Comparison of ENCODE assay signal across 19 mouse cellular contexts in the genomic region with DNA sequence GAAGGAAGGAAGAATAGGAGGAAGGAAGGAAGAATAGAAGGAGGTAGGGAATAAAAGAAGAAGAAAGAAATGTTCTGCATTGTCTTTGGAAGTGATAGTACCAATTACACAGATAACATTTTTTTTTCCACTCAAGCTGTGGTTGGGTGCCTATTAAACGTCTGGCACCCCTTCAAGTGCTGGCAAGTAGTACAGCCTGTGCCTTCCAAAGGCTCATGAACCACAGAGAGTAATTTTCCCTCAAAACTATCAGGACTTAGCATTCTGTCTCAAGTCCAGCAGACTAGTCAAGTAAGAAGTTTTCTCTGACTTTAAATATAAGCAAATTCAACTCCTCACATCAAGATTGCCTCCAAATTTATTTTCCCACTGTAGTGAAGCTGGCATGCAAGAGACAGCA.
A peak's percentile ranks its signal among the peaks of the same experiment; 100 is the strongest.
DNase-seq lines count a peak whose midpoint lies in the region; ATAC-seq and TF ChIP-seq lines count a peak whose summit lies in the region.
"Had no signal": no experiment of that assay in that cellular context is flagged by ENCODE, and none has a peak within 500 bp of the region (broad histone marks: within the 10 kb centered on the region; RNA-seq: fewer than 3 reads in every experiment).

No protein-coding gene starts in this region.

- 56% methylated on average over 1 of the region's 1 CpGs for WGBS in liver, postnatal 0 days (ENCODE audit: insufficient replicate concordance)

- no peak overlapping the region for H3K9ac ChIP-seq in liver, postnatal 0 days (replicated peaks)
- H3K9ac ChIP-seq: embryonic facial prominence, embryonic 12.5 days; limb, embryonic 13.5 days; liver, embryonic 14.5 days; neural tube, embryonic 13.5 days had no signal

- H3K9me3 ChIP-seq in liver, postnatal 0 days (ENCODE audit: low read length): no peaks in the 10 kb centered on the region
- H3K9me3 ChIP-seq: embryonic facial prominence, embryonic 12.5 days; limb, embryonic 13.5 days; midbrain, embryonic 10.5 days; neural tube, embryonic 13.5 days had no signal

- H3K27ac ChIP-seq in liver, postnatal 0 days (ENCODE audit: low read depth): no peak overlapping the region
- H3K27ac ChIP-seq: embryonic facial prominence, embryonic 12.5 days; left cerebral cortex, adult 2 months; limb, embryonic 13.5 days; liver, embryonic 14.5 days; midbrain, embryonic 10.5 days; neural tube, embryonic 13.5 days had no signal

- no peaks in the 10 kb centered on the region for H3K4me1 ChIP-seq in liver, postnatal 0 days (ENCODE audit: insufficient read depth)
- H3K4me1 ChIP-seq: embryonic facial prominence, embryonic 12.5 days; limb, embryonic 13.5 days; midbrain, embryonic 10.5 days; neural tube, embryonic 13.5 days had no signal

- DNase-seq in adrenal gland, postnatal 10 days: peak; percentile 18
- DNase-seq in adrenal gland, adult 8-10 months: no peak
- no peak for DNase-seq in frontal cortex, postnatal 10 days (ENCODE audit: low spot score in 2 of 2)
- peak; percentile 12 to 30 for DNase-seq in layer of hippocampus, postnatal 10 days (ENCODE audit: low spot score in 2 of 2)
- DNase-seq in layer of hippocampus, adult 9-10 months (ENCODE audit: low spot score): no peak
- DNase-seq in NIH3T3 (ENCODE audit: low read depth): peak; percentile 44
- DNase-seq in liver, postnatal 0 days: no peak
- DNase-seq: cerebellum, adult 11 months; heart, postnatal 4 days; lung, postnatal 10 days; right cerebral cortex, postnatal 4 days; thymus, adult 18-20 months had no signal

- H3K36me3 ChIP-seq in liver, postnatal 0 days (replicated peaks; ENCODE audit: insufficient read depth, low read length): no peaks in the 10 kb centered on the region
- H3K36me3 ChIP-seq: embryonic facial prominence, embryonic 12.5 days; limb, embryonic 13.5 days; midbrain, embryonic 10.5 days; neural tube, embryonic 13.5 days had no signal

- H3K4me3 ChIP-seq in liver, postnatal 0 days (ENCODE audit: low read depth, low read length): no peak overlapping the region
- H3K4me3 ChIP-seq: embryonic facial prominence, embryonic 12.5 days; left cerebral cortex, adult 2 months; limb, embryonic 13.5 days; midbrain, embryonic 10.5 days; neural tube, embryonic 13.5 days had no signal

- H3K27me3 ChIP-seq in liver, postnatal 0 days (ENCODE audit: insufficient read depth, low read length): no peaks in the 10 kb centered on the region
- H3K27me3 ChIP-seq: embryonic facial prominence, embryonic 12.5 days; limb, embryonic 13.5 days; neural tube, embryonic 13.5 days had no signal

- peak; percentile 55; the same call in 1 of the 2 replicates for ATAC-seq in frontal cortex, adult (ENCODE audit: low TSS enrichment)
- no peak for ATAC-seq in liver, postnatal 0 days

- no peak overlapping the region for H3K4me2 ChIP-seq in liver, postnatal 0 days (ENCODE audit: low read depth, low read length)
- H3K4me2 ChIP-seq: embryonic facial prominence, embryonic 12.5 days; limb, embryonic 13.5 days; neural tube, embryonic 13.5 days had no signal

- no peak for TF ChIP-seq CTCF in liver, postnatal 0 days (IDR thresholded peaks at IDR 0.05; ENCODE audit: low read depth)

- TF ChIP-seq EP300 in liver, postnatal 0 days (IDR thresholded peaks at IDR 0.05; ENCODE audit: low read depth): no peak

Comparison
In these comparisons a context has a peak if more than half of its experiments do, and no peak if none do; other contexts are left out.
1. DNase-seq: peak in adrenal gland, postnatal 10 days (single experiment), layer of hippocampus, postnatal 10 days (2 of 2) and NIH3T3 (single experiment); none in adrenal gland, adult 8-10 months (single experiment), frontal cortex, postnatal 10 days (0 of 2), layer of hippocampus, adult 9-10 months (single experiment) and liver, postnatal 0 days (single experiment).